Mouse (Mus musculus): ENCODE results near the gene Fuca1. TPM values are rescaled to one million over a fixed set of nuclear protein-coding genes. Genes with fewer than 3 reads are reported as not detected.

Fuca1 gene
- polyA plus RNA-seq, 1 experiment from 2014 or later, result 58.8 TPM

GRCm38 (mm10) chr4:135876583-135877020 lies 43.9 kb upstream of the Fuca1 start:
- Histone ChIP-seq H3K4me3 (replicated peaks; ENCODE audit: low read length) (peak overlapping the region; percentile 20), H3K36me3 (ENCODE audit: control insufficient read depth, insufficient read depth) (peaks cover 3% of the 10 kb centered on the region; the same call in 1 of the 2 replicates), H3K4me2 (ENCODE audit: low read length) (peak overlapping the region; percentile 47), H3K27me3 (replicated peaks; ENCODE audit: control insufficient read depth, insufficient read depth, low read length) (no peaks in the 10 kb centered on the region), H3K9me3 (ENCODE audit: control insufficient read depth, low read length) (no peaks in the 10 kb centered on the region), H3K27ac (ENCODE audit: low read length) (0 out of 2 replicates have a peak overlapping the region, but pooled peaks have one; percentile 14), H3K4me1 (replicated peaks; ENCODE audit: control insufficient read depth, insufficient read depth, low read length) (peaks cover 33% of the 10 kb centered on the region), H3K9ac (replicated peaks; ENCODE audit: low read depth, low read length) (peak overlapping the region; percentile 46)
- ATAC-seq, result no peak
- under 1% methylated on average over 16 of the region's 16 CpGs for WGBS

- WGBS, result 70% methylated on average over 2 of the region's 2 CpGs
- Histone ChIP-seq H3K4me1 (replicated peaks; ENCODE audit: control insufficient read depth, insufficient read depth, low read length) (peaks cover 24% of the 10 kb centered on the region), H3K9me3 (ENCODE audit: control insufficient read depth, low read length) (no peaks in the 10 kb centered on the region), H3K27me3 (replicated peaks; ENCODE audit: control insufficient read depth, insufficient read depth, low read length) (no peaks in the 10 kb centered on the region), H3K4me2 (ENCODE audit: low read length) (no peak overlapping the region), H3K4me3 (replicated peaks; ENCODE audit: low read length) (no peak overlapping the region), H3K9ac (replicated peaks; ENCODE audit: low read depth, low read length) (no peak overlapping the region), H3K36me3 (ENCODE audit: control insufficient read depth, insufficient read depth) (no peaks in the 10 kb centered on the region), H3K27ac (ENCODE audit: low read length) (no peak overlapping the region)
- ATAC-seq, result no peak
These were observed 42.8 kb upstream of the Fuca1 start for GRCm38 (mm10) chr4:135877742-135878141.

GRCm38 (mm10) chr4:135879021-135879420 lies 41.5 kb upstream of the Fuca1 start:
- 78% methylated on average over 6 of the region's 6 CpGs for WGBS
- no peak overlapping the region for H3K9ac ChIP-seq (replicated peaks; ENCODE audit: low read depth, low read length)
- H3K4me3 ChIP-seq (replicated peaks; ENCODE audit: low read length), result no peak overlapping the region
- H3K27ac ChIP-seq (ENCODE audit: low read length), result no peak overlapping the region
- ATAC-seq, result no peak
- H3K4me1 ChIP-seq (replicated peaks; ENCODE audit: control insufficient read depth, insufficient read depth, low read length), result peaks cover 22% of the 10 kb centered on the region
- no peak overlapping the region for H3K4me2 ChIP-seq (ENCODE audit: low read length)
- no peaks in the 10 kb centered on the region for H3K36me3 ChIP-seq (ENCODE audit: control insufficient read depth, insufficient read depth)
- no peaks in the 10 kb centered on the region for H3K27me3 ChIP-seq (replicated peaks; ENCODE audit: control insufficient read depth, insufficient read depth, low read length)
- no peaks in the 10 kb centered on the region for H3K9me3 ChIP-seq (ENCODE audit: control insufficient read depth, low read length)

GRCm38 (mm10) chr4:135880018-135880417 lies 40.5 kb upstream of the Fuca1 start:
- Histone ChIP-seq H3K27me3 (replicated peaks; ENCODE audit: control insufficient read depth, insufficient read depth, low read length) (no peaks in the 10 kb centered on the region), H3K4me3 (replicated peaks; ENCODE audit: low read length) (no peak overlapping the region), H3K4me2 (ENCODE audit: low read length) (no peak overlapping the region), H3K9ac (replicated peaks; ENCODE audit: low read depth, low read length) (no peak overlapping the region), H3K36me3 (ENCODE audit: control insufficient read depth, insufficient read depth) (no peaks in the 10 kb centered on the region), H3K27ac (ENCODE audit: low read length) (no peak overlapping the region), H3K4me1 (replicated peaks; ENCODE audit: control insufficient read depth, insufficient read depth, low read length) (peaks cover 16% of the 10 kb centered on the region), H3K9me3 (ENCODE audit: control insufficient read depth, low read length) (no peaks in the 10 kb centered on the region)
- ATAC-seq, result no peak
- 91% methylated on average over 6 of the region's 6 CpGs for WGBS

DNA sequence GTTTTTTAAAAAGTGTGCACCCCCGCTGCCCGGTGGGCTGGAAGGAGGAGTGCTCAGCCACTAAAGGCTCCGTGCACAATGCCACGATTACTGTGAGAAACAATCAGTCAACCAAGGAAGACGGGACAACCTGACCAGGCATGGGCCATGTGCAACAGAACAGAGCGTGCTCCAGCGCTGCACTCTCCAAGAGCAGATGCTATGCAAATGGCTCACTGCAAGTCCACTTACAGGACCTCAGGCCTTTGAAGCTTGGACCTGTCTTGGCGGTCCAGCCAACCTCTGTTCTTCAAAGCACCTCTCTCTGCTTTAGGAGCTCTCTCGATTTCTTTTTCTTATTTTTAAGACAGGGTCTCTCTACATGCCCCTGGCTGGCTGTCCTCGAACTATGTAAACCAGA lies 40.0 kb upstream of the Fuca1 start:
- ATAC-seq, result no peak
- Histone ChIP-seq H3K4me3 (replicated peaks; ENCODE audit: low read length) (no peak overlapping the region), H3K4me1 (replicated peaks; ENCODE audit: control insufficient read depth, insufficient read depth, low read length) (peaks cover 14% of the 10 kb centered on the region), H3K27me3 (replicated peaks; ENCODE audit: control insufficient read depth, insufficient read depth, low read length) (no peaks in the 10 kb centered on the region), H3K4me2 (ENCODE audit: low read length) (no peak overlapping the region), H3K9ac (replicated peaks; ENCODE audit: low read depth, low read length) (no peak overlapping the region), H3K27ac (ENCODE audit: low read length) (no peak overlapping the region), H3K36me3 (ENCODE audit: control insufficient read depth, insufficient read depth) (no peaks in the 10 kb centered on the region), H3K9me3 (ENCODE audit: control insufficient read depth, low read length) (no peaks in the 10 kb centered on the region)
- 84% methylated on average over 10 of the region's 10 CpGs for WGBS

- Histone ChIP-seq H3K9ac (replicated peaks; ENCODE audit: low read depth, low read length) (no peak overlapping the region), H3K4me1 (replicated peaks; ENCODE audit: control insufficient read depth, insufficient read depth, low read length) (no peaks in the 10 kb centered on the region; the same call in 1 of the 2 replicates), H3K27ac (ENCODE audit: low read length) (no peak overlapping the region), H3K4me3 (replicated peaks; ENCODE audit: low read length) (no peak overlapping the region), H3K36me3 (ENCODE audit: control insufficient read depth, insufficient read depth) (no peaks in the 10 kb centered on the region), H3K9me3 (ENCODE audit: control insufficient read depth, low read length) (no peaks in the 10 kb centered on the region), H3K4me2 (ENCODE audit: low read length) (no peak overlapping the region), H3K27me3 (replicated peaks; ENCODE audit: control insufficient read depth, insufficient read depth, low read length) (no peaks in the 10 kb centered on the region)
- 82% methylated on average over 6 of the region's 6 CpGs for WGBS
- ATAC-seq, result no peak
These were observed 38.5 kb upstream of the Fuca1 start for GRCm38 (mm10) chr4:135882023-135882422.

DNA sequence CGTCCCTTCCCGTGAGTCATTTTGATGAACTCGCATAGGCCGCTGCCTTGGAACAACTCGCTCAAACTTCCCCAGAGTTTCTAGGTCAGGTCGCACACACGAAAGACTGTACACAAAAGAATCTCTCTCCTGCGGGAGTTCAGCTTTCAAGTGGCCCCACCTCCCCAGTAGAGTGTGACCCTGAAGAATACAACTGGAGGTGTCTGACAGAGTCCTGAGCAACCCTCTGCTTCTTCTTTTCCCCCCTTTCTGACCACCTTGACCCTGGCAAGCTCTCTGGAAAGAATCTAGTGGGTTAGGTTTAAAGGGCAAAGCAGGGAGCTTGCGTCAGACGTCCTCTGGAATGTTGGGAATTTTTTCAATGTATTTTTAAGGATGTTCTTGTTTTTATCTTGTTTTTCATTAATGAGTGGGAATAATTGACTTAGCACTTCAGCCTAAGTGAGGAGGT lies 37.1 kb upstream of the Fuca1 start:
- no peak for ATAC-seq
- Histone ChIP-seq H3K9me3 (ENCODE audit: control insufficient read depth, low read length) (no peaks in the 10 kb centered on the region), H3K4me3 (replicated peaks; ENCODE audit: low read length) (no peak overlapping the region), H3K27ac (ENCODE audit: low read length) (no peak overlapping the region), H3K27me3 (replicated peaks; ENCODE audit: control insufficient read depth, insufficient read depth, low read length) (no peaks in the 10 kb centered on the region), H3K4me1 (replicated peaks; ENCODE audit: control insufficient read depth, insufficient read depth, low read length) (no peaks in the 10 kb centered on the region), H3K9ac (replicated peaks; ENCODE audit: low read depth, low read length) (no peak overlapping the region), H3K4me2 (ENCODE audit: low read length) (no peak overlapping the region), H3K36me3 (ENCODE audit: control insufficient read depth, insufficient read depth) (no peaks in the 10 kb centered on the region)
- 52% methylated on average over 10 of the region's 10 CpGs for WGBS

DNA sequence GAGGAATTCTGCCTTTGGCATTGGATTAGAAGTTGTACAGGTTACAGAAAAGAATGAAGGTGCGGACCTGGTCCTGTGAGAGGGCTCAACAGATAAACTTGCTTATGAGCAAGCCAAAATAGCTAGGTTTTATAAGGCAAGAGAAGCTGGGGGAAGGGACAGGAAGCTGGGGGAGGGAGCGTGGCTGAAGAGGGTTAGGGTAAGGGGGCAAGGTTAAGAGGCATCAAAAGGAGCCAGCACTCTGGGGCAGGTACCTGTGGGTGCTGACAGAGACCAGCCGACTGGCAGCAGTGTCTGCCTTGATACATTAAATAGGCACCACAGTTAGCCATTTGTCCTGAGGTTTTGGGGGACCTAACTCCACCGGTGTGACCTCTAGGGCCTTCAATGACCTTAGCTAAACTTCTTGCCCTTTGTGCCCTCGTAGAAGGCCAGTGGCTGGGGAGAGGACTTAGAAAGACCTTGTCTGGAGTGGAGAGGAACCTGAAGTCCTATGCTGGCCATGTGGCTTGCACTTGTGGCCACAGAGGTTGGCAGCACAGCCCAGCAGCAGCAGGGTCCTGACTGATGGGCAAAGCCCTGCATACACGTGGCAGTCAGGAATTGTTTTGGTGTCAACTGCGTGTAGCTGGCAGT lies 36.5 kb upstream of the Fuca1 start:
- no peaks in the 10 kb centered on the region for H3K9me3 ChIP-seq (ENCODE audit: control insufficient read depth, low read length)
- no peak overlapping the region for H3K4me2 ChIP-seq (ENCODE audit: low read length)
- WGBS, result 71% methylated on average over 7 of the region's 7 CpGs
- H3K4me3 ChIP-seq (replicated peaks; ENCODE audit: low read length), result no peak overlapping the region
- H3K4me1 ChIP-seq (replicated peaks; ENCODE audit: control insufficient read depth, insufficient read depth, low read length), result no peaks in the 10 kb centered on the region
- no peaks in the 10 kb centered on the region for H3K27me3 ChIP-seq (replicated peaks; ENCODE audit: control insufficient read depth, insufficient read depth, low read length)
- no peak overlapping the region for H3K9ac ChIP-seq (replicated peaks; ENCODE audit: low read depth, low read length)
- no peak for ATAC-seq
- H3K36me3 ChIP-seq (ENCODE audit: control insufficient read depth, insufficient read depth), result no peaks in the 10 kb centered on the region
- H3K27ac ChIP-seq (ENCODE audit: low read length), result no peak overlapping the region

DNA sequence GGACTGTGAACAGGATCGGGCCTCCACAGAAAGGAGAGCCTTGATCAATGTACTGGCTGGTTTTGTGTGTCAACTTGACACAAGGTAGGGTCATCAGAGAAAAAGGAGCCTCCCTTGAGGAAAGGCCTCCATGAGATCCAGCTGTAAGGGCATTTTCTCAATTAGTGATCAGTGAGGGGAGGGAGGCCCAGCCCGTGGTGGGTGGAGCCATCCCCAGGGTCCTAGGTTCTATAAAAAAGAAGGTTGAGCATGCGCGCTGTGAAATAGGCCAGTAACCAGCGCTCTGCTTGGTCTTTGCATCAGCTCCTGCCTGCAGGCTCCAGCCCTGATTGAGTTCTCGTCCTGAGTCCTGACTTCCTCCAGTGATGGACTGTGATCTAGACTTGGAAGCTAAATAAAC lies 36.0 kb upstream of the Fuca1 start:
- no peak overlapping the region for H3K4me3 ChIP-seq (replicated peaks; ENCODE audit: low read length)
- no peak for ATAC-seq
- no peak overlapping the region for H3K9ac ChIP-seq (replicated peaks; ENCODE audit: low read depth, low read length)
- H3K36me3 ChIP-seq (ENCODE audit: control insufficient read depth, insufficient read depth), result no peaks in the 10 kb centered on the region
- H3K4me1 ChIP-seq (replicated peaks; ENCODE audit: control insufficient read depth, insufficient read depth, low read length), result no peaks in the 10 kb centered on the region
- H3K27ac ChIP-seq (ENCODE audit: low read length), result no peak overlapping the region
- WGBS, result 54% methylated on average over 6 of the region's 6 CpGs
- H3K4me2 ChIP-seq (ENCODE audit: low read length), result no peak overlapping the region
- H3K27me3 ChIP-seq (replicated peaks; ENCODE audit: control insufficient read depth, insufficient read depth, low read length), result no peaks in the 10 kb centered on the region
- no peaks in the 10 kb centered on the region for H3K9me3 ChIP-seq (ENCODE audit: control insufficient read depth, low read length)

DNA sequence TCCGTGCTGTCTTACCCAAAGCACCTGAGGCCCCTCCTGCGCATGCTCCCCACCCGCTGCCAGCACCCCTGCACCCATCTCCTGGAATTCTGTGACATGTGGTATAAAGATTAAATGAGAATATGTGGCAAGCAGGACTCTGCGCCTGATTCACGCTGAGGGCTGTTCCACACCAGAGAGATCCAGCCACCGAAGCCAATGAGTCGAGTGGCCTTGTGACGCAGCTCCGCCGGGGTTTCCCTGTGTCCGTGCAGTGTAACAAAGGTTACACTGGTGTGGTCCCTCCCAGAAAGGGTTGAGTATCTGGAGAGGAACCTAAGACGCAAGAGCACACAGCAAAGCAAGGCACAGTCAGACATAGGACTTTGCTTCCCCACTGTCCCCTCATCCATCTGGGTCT lies 34.9 kb upstream of the Fuca1 start:
- WGBS, result 92% methylated on average over 12 of the region's 12 CpGs

More for the DNA sequence above, 34.9 kb upstream of the Fuca1 start:
- Histone ChIP-seq H3K4me3 (replicated peaks; ENCODE audit: low read length) (no peak overlapping the region), H3K4me1 (replicated peaks; ENCODE audit: control insufficient read depth, insufficient read depth, low read length) (no peaks in the 10 kb centered on the region), H3K36me3 (ENCODE audit: control insufficient read depth, insufficient read depth) (no peaks in the 10 kb centered on the region), H3K27ac (ENCODE audit: low read length) (no peak overlapping the region), H3K9ac (replicated peaks; ENCODE audit: low read depth, low read length) (no peak overlapping the region), H3K4me2 (ENCODE audit: low read length) (no peak overlapping the region), H3K27me3 (replicated peaks; ENCODE audit: control insufficient read depth, insufficient read depth, low read length) (no peaks in the 10 kb centered on the region), H3K9me3 (ENCODE audit: control insufficient read depth, low read length) (no peaks in the 10 kb centered on the region)
- ATAC-seq, result no peak

Measured in forebrain, embryonic 16.5 days (tissue).